Mouse (Mus musculus): Measurements from ENCODE around the gene Igsf23. TPM values are rescaled to one million over a fixed set of nuclear protein-coding genes. Genes with fewer than 3 reads are reported as not detected.

The Igsf23 gene
- polyA plus RNA-seq, 1 experiment from 2014 or later, result not detected

- H3K4me2 ChIP-seq (ENCODE audit: low read depth, low read length), result no peak overlapping the region
Measured at GRCm38 (mm10) chr7:19962423-19962822, 11.9 kb upstream of the Igsf23 start.

GRCm38 (mm10) chr7:19956341-19956781 is 5.8 kb upstream of the Igsf23 start:
- no peak overlapping the region for H3K27ac ChIP-seq (replicated peaks; ENCODE audit: low read depth, low read length)
- no peaks in the 10 kb centered on the region for H3K27me3 ChIP-seq (ENCODE audit: control insufficient read depth, insufficient read depth, low read length)
- H3K9ac ChIP-seq (replicated peaks; ENCODE audit: low read length), result no peak overlapping the region
- no peaks in the 10 kb centered on the region for H3K9me3 ChIP-seq (replicated peaks; ENCODE audit: control insufficient read depth, low read length)
- no peak; the same call in 1 of the 2 replicates for ATAC-seq (replicated peaks; ENCODE audit: insufficient number of reproducible peaks, low FRiP score, low TSS enrichment, low read depth)
- no peak overlapping the region for H3K4me2 ChIP-seq (ENCODE audit: low read depth, low read length)
- peak; percentile 92 for DNase-seq (ENCODE audit: low spot score)
- 4% methylated on average over 7 of the region's 7 CpGs for WGBS
- no peaks in the 10 kb centered on the region for H3K4me1 ChIP-seq (ENCODE audit: control insufficient read depth, insufficient read depth, low read length)
- H3K4me3 ChIP-seq (ENCODE audit: low read depth, low read length), result no peak overlapping the region
- H3K36me3 ChIP-seq (replicated peaks; ENCODE audit: control insufficient read depth, insufficient read depth, low read depth, low read length), result no peaks in the 10 kb centered on the region

More at GRCm38 (mm10) chr7:19962423-19962822, 11.9 kb upstream of the Igsf23 start:
- Histone ChIP-seq H3K27me3 (ENCODE audit: control insufficient read depth, insufficient read depth, low read length) (no peaks in the 10 kb centered on the region), H3K9me3 (replicated peaks; ENCODE audit: control insufficient read depth, low read length) (no peaks in the 10 kb centered on the region), H3K9ac (replicated peaks; ENCODE audit: low read length) (no peak overlapping the region), H3K4me1 (ENCODE audit: control insufficient read depth, insufficient read depth, low read length) (no peaks in the 10 kb centered on the region), H3K36me3 (replicated peaks; ENCODE audit: control insufficient read depth, insufficient read depth, low read depth, low read length) (no peaks in the 10 kb centered on the region), H3K27ac (replicated peaks; ENCODE audit: low read depth, low read length) (no peak overlapping the region), H3K4me3 (ENCODE audit: low read depth, low read length) (no peak overlapping the region)
- 57% methylated on average over 1 of the region's 1 CpGs for WGBS
- DNase-seq (ENCODE audit: low spot score) (no peak), ATAC-seq (replicated peaks; ENCODE audit: insufficient number of reproducible peaks, low FRiP score, low TSS enrichment, low read depth) (no peak)

GRCm38 (mm10) chr7:19955861-19956260 is 5.3 kb upstream of the Igsf23 start:
- 83% methylated on average over 4 of the region's 4 CpGs for WGBS
- ATAC-seq (replicated peaks; ENCODE audit: insufficient number of reproducible peaks, low FRiP score, low TSS enrichment, low read depth), result no peak
- DNase-seq (ENCODE audit: low spot score), result no peak
- H3K4me3 ChIP-seq (ENCODE audit: low read depth, low read length), result no peak overlapping the region
- H3K4me1 ChIP-seq (ENCODE audit: control insufficient read depth, insufficient read depth, low read length), result no peaks in the 10 kb centered on the region
- H3K9me3 ChIP-seq (replicated peaks; ENCODE audit: control insufficient read depth, low read length), result no peaks in the 10 kb centered on the region
- no peaks in the 10 kb centered on the region for H3K27me3 ChIP-seq (ENCODE audit: control insufficient read depth, insufficient read depth, low read length)
- no peaks in the 10 kb centered on the region for H3K36me3 ChIP-seq (replicated peaks; ENCODE audit: control insufficient read depth, insufficient read depth, low read depth, low read length)
- H3K27ac ChIP-seq (replicated peaks; ENCODE audit: low read depth, low read length), result no peak overlapping the region
- no peak overlapping the region for H3K9ac ChIP-seq (replicated peaks; ENCODE audit: low read length)
- H3K4me2 ChIP-seq (ENCODE audit: low read depth, low read length), result no peak overlapping the region

- no peak overlapping the region for H3K4me2 ChIP-seq (ENCODE audit: low read depth, low read length)
- DNase-seq (ENCODE audit: low spot score) (no peak), ATAC-seq (replicated peaks; ENCODE audit: insufficient number of reproducible peaks, low FRiP score, low TSS enrichment, low read depth) (no peak)
- H3K4me1 ChIP-seq (ENCODE audit: control insufficient read depth, insufficient read depth, low read length), result no peaks in the 10 kb centered on the region
- H3K27ac ChIP-seq (replicated peaks; ENCODE audit: low read depth, low read length), result no peak overlapping the region
- no peaks in the 10 kb centered on the region for H3K9me3 ChIP-seq (replicated peaks; ENCODE audit: control insufficient read depth, low read length)
- no peaks in the 10 kb centered on the region for H3K27me3 ChIP-seq (ENCODE audit: control insufficient read depth, insufficient read depth, low read length)
- no peak overlapping the region for H3K9ac ChIP-seq (replicated peaks; ENCODE audit: low read length)
- H3K36me3 ChIP-seq (replicated peaks; ENCODE audit: control insufficient read depth, insufficient read depth, low read depth, low read length), result no peaks in the 10 kb centered on the region
- no peak overlapping the region for H3K4me3 ChIP-seq (ENCODE audit: low read depth, low read length)
- 46% methylated on average over 9 of the region's 9 CpGs for WGBS
Measured at GRCm38 (mm10) chr7:19953054-19953453, 2.5 kb upstream of the Igsf23 start.

DNA sequence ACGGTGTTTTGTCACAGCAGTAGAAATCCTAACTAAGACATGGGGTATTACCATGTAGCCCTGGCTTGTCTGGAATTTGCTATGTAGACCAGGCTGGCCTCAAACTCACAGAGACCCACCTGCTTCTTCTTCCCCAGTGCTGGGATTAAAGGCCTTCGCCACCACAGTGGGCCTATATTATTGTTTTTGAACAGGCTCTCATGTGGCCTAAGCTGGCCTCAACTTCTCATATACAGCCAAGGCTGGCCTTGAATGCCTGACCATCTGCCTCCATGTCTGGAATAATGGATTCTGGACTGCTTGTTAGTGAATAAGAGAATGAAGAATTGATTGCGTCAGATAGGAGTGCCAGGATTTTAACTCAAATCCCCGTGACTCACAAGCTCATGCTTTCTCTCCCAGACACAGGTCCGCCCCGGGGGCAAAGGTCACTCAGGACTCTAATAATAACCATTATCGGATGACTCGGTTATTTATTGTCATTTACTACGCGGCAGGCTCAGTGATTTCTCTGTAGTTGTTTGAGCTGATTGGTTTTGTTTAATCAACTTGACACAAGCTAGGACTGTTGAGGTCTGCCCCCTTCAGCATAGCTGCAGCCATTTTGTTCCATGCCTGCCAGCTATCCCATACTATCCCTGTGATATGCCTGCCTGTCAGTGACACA is 1.9 kb upstream of the Igsf23 start:
- no peak overlapping the region for H3K27ac ChIP-seq (replicated peaks; ENCODE audit: low read depth, low read length)
- DNase-seq (ENCODE audit: low spot score) (no peak), ATAC-seq (replicated peaks; ENCODE audit: insufficient number of reproducible peaks, low FRiP score, low TSS enrichment, low read depth) (no peak)
- no peaks in the 10 kb centered on the region for H3K27me3 ChIP-seq (ENCODE audit: control insufficient read depth, insufficient read depth, low read length)
- H3K4me1 ChIP-seq (ENCODE audit: control insufficient read depth, insufficient read depth, low read length), result no peaks in the 10 kb centered on the region
- H3K4me2 ChIP-seq (ENCODE audit: low read depth, low read length), result no peak overlapping the region
- 58% methylated on average over 10 of the region's 10 CpGs for WGBS
- no peaks in the 10 kb centered on the region for H3K36me3 ChIP-seq (replicated peaks; ENCODE audit: control insufficient read depth, insufficient read depth, low read depth, low read length)
- H3K9ac ChIP-seq (replicated peaks; ENCODE audit: low read length), result no peak overlapping the region
- no peak overlapping the region for H3K4me3 ChIP-seq (ENCODE audit: low read depth, low read length)
- no peaks in the 10 kb centered on the region for H3K9me3 ChIP-seq (replicated peaks; ENCODE audit: control insufficient read depth, low read length)

GRCm38 (mm10) chr7:19949996-19950395 is 560 bp downstream of the Igsf23 start:
- Histone ChIP-seq H3K27ac (replicated peaks; ENCODE audit: low read depth, low read length) (no peak overlapping the region), H3K36me3 (replicated peaks; ENCODE audit: control insufficient read depth, insufficient read depth, low read depth, low read length) (no peaks in the 10 kb centered on the region), H3K4me3 (ENCODE audit: low read depth, low read length) (no peak overlapping the region), H3K4me1 (ENCODE audit: control insufficient read depth, insufficient read depth, low read length) (no peaks in the 10 kb centered on the region), H3K4me2 (ENCODE audit: low read depth, low read length) (no peak overlapping the region), H3K9ac (replicated peaks; ENCODE audit: low read length) (no peak overlapping the region), H3K9me3 (replicated peaks; ENCODE audit: control insufficient read depth, low read length) (no peaks in the 10 kb centered on the region), H3K27me3 (ENCODE audit: control insufficient read depth, insufficient read depth, low read length) (no peaks in the 10 kb centered on the region)
- no peak for ATAC-seq (replicated peaks; ENCODE audit: insufficient number of reproducible peaks, low FRiP score, low TSS enrichment, low read depth)
- DNase-seq (ENCODE audit: low spot score), result no peak
- WGBS, result 51% methylated on average over 10 of the region's 10 CpGs

- DNase-seq (ENCODE audit: low spot score) (no peak), ATAC-seq (replicated peaks; ENCODE audit: insufficient number of reproducible peaks, low FRiP score, low TSS enrichment, low read depth) (no peak)
- no peak overlapping the region for H3K9ac ChIP-seq (replicated peaks; ENCODE audit: low read length)
- H3K36me3 ChIP-seq (replicated peaks; ENCODE audit: control insufficient read depth, insufficient read depth, low read depth, low read length), result no peaks in the 10 kb centered on the region
- no peaks in the 10 kb centered on the region for H3K9me3 ChIP-seq (replicated peaks; ENCODE audit: control insufficient read depth, low read length)
- H3K4me3 ChIP-seq (ENCODE audit: low read depth, low read length), result no peak overlapping the region
- H3K4me1 ChIP-seq (ENCODE audit: control insufficient read depth, insufficient read depth, low read length), result no peaks in the 10 kb centered on the region
- 79% methylated on average over 12 of the region's 12 CpGs for WGBS
- no peaks in the 10 kb centered on the region for H3K27me3 ChIP-seq (ENCODE audit: control insufficient read depth, insufficient read depth, low read length)
- no peak overlapping the region for H3K27ac ChIP-seq (replicated peaks; ENCODE audit: low read depth, low read length)
- H3K4me2 ChIP-seq (ENCODE audit: low read depth, low read length), result no peak overlapping the region
Measured at GRCm38 (mm10) chr7:19948956-19949355, 1.6 kb downstream of the Igsf23 start.

- no peaks in the 10 kb centered on the region for H3K36me3 ChIP-seq (replicated peaks; ENCODE audit: control insufficient read depth, insufficient read depth, low read depth, low read length)
- ATAC-seq (replicated peaks; ENCODE audit: insufficient number of reproducible peaks, low FRiP score, low TSS enrichment, low read depth) (no peak), DNase-seq (ENCODE audit: low spot score) (no peak)
- H3K9me3 ChIP-seq (replicated peaks; ENCODE audit: control insufficient read depth, low read length), result no peaks in the 10 kb centered on the region
- H3K27ac ChIP-seq (replicated peaks; ENCODE audit: low read depth, low read length), result no peak overlapping the region
- 85% methylated on average over 13 of the region's 13 CpGs for WGBS
- H3K4me3 ChIP-seq (ENCODE audit: low read depth, low read length), result no peak overlapping the region
- no peaks in the 10 kb centered on the region for H3K27me3 ChIP-seq (ENCODE audit: control insufficient read depth, insufficient read depth, low read length)
- H3K9ac ChIP-seq (replicated peaks; ENCODE audit: low read length), result no peak overlapping the region
- H3K4me2 ChIP-seq (ENCODE audit: low read depth, low read length), result no peak overlapping the region
- no peaks in the 10 kb centered on the region for H3K4me1 ChIP-seq (ENCODE audit: control insufficient read depth, insufficient read depth, low read length)
Measured at GRCm38 (mm10) chr7:19945821-19946515, 4.6 kb downstream of the Igsf23 start.
